Mouse (Mus musculus) thymus, postnatal 36 days (tissue): ENCODE measurements around the gene Traf3.
A peak's percentile ranks its signal among the peaks of the same experiment; 100 is the strongest.

ENCODE experiments used
- DNase-seq, 2 experiments: peaks; one replicate each; pipeline ENCODE4 v3.0.0; 2022; ENCODE audit warnings: mixed read lengths in 2 of 2

Gene Traf3

GRCm38 (mm10) chr12:111153946-111154345 is 12.2 kb upstream of the Traf3 start:
- no peak for DNase-seq

GRCm38 (mm10) chr12:111154641-111155040 is 11.5 kb upstream of the Traf3 start:
- DNase-seq: no peak

- no peak for DNase-seq
These were observed 10.4 kb upstream of the Traf3 start for GRCm38 (mm10) chr12:111155756-111156155.

- peak; percentile 77 to 81 for DNase-seq
These were observed 6.3 kb upstream of the Traf3 start for GRCm38 (mm10) chr12:111159659-111160428.

GRCm38 (mm10) chr12:111160871-111161270 is 5.3 kb upstream of the Traf3 start:
- no peak for DNase-seq

- no peak for DNase-seq
These were observed 4.2 kb upstream of the Traf3 start for GRCm38 (mm10) chr12:111161943-111162311.

GRCm38 (mm10) chr12:111162312-111163061 is 3.7 kb upstream of the Traf3 start:
- DNase-seq: no peak

- peak; percentile 81 to 88 for DNase-seq
These were observed 1.8 kb upstream of the Traf3 start for GRCm38 (mm10) chr12:111164310-111164751.

- peak; percentile 49 to 60 for DNase-seq
These were observed 891 bp upstream of the Traf3 start for GRCm38 (mm10) chr12:111165146-111165812.

GRCm38 (mm10) chr12:111166681-111167289 is 615 bp downstream of the Traf3 start:
- DNase-seq: peak; percentile 36 to 54

- DNase-seq: no peak
These were observed 2.7 kb downstream of the Traf3 start for GRCm38 (mm10) chr12:111168891-111169290.

- DNase-seq: no peak
These were observed 12.6 kb downstream of the Traf3 start for GRCm38 (mm10) chr12:111178772-111179171.

- no peak for DNase-seq
These were observed 15.7 kb downstream of the Traf3 start for GRCm38 (mm10) chr12:111181848-111182247.

GRCm38 (mm10) chr12:111182378-111182777 is 16.2 kb downstream of the Traf3 start:
- no peak for DNase-seq

GRCm38 (mm10) chr12:111184476-111184875 is 18.3 kb downstream of the Traf3 start, which contains the start of gene 4930595D18Rik:
4930595D18Rik (minus strand) TSS chr12:111184491.
- no peak for DNase-seq

GRCm38 (mm10) chr12:111186986-111187385 is 20.8 kb downstream of the Traf3 start:
- DNase-seq: no peak

- DNase-seq: no peak
These were observed 22.1 kb downstream of the Traf3 start for GRCm38 (mm10) chr12:111188295-111188694.

- no peak for DNase-seq
These were observed 24.2 kb downstream of the Traf3 start for GRCm38 (mm10) chr12:111190355-111190754.

GRCm38 (mm10) chr12:111190891-111191290 is 24.7 kb downstream of the Traf3 start:
- DNase-seq: no peak

GRCm38 (mm10) chr12:111192777-111193176 is 26.6 kb downstream of the Traf3 start:
- no peak for DNase-seq

GRCm38 (mm10) chr12:111193331-111193730 is 27.2 kb downstream of the Traf3 start:
- no peak for DNase-seq

GRCm38 (mm10) chr12:111196548-111196947 is 30.4 kb downstream of the Traf3 start:
- DNase-seq: no peak

- no peak for DNase-seq
These were observed 36.9 kb downstream of the Traf3 start for GRCm38 (mm10) chr12:111203076-111203475.
